Mouse (Mus musculus): ENCODE results near the gene Ppm1l. TPM values are rescaled to one million over a fixed set of nuclear protein-coding genes. Genes with fewer than 3 reads are reported as not detected.
A peak's percentile ranks its signal among the peaks of the same experiment; 100 is the strongest.
"Not testable (repeated sequence)": the region's sequence is repeated elsewhere in the genome, so short reads cannot be mapped to it uniquely, and the experiment has no call there.

Ppm1l gene
- total RNA-seq, 2 experiments from 2014 or later: 83.4 to 87.6 TPM

DNA sequence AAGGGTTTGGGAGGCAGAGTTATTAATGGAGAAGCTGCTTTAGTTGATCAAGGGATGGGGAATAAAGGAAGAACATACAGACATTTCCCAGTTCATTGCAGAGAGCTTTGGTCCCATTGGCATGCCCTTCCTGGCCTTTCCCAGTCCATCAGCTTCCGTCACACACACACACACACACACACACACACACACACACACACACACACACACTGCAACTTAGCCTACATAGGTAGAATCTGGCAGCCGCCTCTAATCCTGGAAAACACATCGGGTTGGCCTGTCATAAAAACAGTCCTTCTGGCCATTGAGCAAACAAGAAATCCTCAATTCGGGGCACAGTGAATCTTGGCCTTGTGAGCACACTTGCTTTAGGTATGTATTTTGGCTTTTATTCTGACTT lies 64.6 kb downstream of the Ppm1l start:
- no peak for DNase-seq (ENCODE audit: extremely low spot score in 1 of 2, low spot score in 2 of 2)
- TF ChIP-seq CTCF (IDR thresholded peaks at IDR 0.05): no peak
- intact Hi-C loops (cut with DNase I): no loop called here
- Histone ChIP-seq H3K4me3 (no peak overlapping the region), H3K27ac (no peak overlapping the region)

DNA sequence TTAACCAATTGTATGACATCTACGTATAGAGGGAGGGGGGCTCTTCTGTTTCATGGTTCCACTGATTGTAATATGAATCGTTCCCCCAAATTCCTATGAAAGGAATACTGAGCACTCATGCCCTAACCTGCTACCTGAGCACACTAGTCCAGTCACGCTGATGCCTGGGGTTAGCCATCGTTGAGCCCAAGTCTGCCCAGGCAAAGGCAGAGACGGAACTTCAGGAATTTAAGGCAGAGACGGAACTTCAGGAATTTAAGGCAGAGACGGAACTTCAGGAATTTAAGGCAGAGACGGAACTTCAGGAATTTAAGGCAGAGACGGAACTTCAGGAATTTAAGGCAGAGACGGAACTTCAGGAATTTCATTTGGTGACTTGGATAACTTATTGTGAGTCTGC lies 75.2 kb downstream of the Ppm1l start:
- intact Hi-C loops (cut with DNase I); DNase-seq (ENCODE audit: extremely low spot score in 1 of 2, low spot score in 2 of 2); H3K27ac ChIP-seq; H3K4me3 ChIP-seq: not testable (repeated sequence)

DNA sequence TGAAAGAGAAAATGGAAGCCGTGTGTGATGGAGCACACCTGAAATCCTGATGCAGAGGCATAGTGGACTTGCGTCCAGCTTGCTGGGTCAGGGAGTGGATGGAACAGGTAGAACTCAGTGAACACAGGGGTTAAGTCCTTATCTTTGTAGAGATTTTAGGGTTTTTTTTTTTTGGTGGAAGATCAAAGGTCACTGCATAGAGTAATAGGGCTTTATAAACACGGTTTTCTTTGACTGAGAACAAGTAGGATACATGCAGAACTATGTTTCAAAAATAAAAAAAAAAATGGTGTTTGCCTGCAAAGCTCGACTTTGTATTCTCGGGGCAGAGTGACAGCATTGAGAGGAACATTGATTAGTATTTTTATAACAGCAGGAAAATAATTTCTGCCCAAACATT lies 75.6 kb downstream of the Ppm1l start:
- Histone ChIP-seq H3K4me3 (no peak overlapping the region), H3K27ac (no peak overlapping the region)
- no peak for DNase-seq (ENCODE audit: extremely low spot score in 1 of 2, low spot score in 2 of 2)
- intact Hi-C loops (cut with DNase I): no loop called here
- no peak for TF ChIP-seq CTCF (IDR thresholded peaks at IDR 0.05)

DNA sequence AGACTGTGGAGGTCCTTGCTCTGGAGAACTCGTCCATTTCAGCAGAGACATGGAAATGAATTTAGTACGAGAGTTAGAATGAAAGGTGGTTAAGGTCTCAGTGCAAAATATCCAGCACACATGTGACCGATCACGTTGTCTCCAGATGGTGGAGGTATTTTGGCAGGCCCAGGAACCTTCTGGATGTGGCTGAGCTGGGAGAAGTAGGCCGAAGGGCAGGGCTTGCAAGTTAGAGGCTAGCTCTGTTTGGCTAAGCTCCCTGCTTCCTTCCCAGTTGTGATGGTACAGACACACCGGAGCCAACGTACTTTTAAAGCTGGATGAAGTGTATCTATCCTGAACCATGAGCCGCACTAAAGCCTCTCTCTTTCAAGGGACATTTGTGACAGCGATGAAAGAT lies 76.4 kb downstream of the Ppm1l start:
- intact Hi-C loops (cut with DNase I): no loop called here
- H3K27ac ChIP-seq: no peak overlapping the region
- no peak for TF ChIP-seq CTCF (IDR thresholded peaks at IDR 0.05)
- DNase-seq (ENCODE audit: extremely low spot score in 1 of 2, low spot score in 2 of 2): no peak
- H3K4me3 ChIP-seq: no peak overlapping the region

DNA sequence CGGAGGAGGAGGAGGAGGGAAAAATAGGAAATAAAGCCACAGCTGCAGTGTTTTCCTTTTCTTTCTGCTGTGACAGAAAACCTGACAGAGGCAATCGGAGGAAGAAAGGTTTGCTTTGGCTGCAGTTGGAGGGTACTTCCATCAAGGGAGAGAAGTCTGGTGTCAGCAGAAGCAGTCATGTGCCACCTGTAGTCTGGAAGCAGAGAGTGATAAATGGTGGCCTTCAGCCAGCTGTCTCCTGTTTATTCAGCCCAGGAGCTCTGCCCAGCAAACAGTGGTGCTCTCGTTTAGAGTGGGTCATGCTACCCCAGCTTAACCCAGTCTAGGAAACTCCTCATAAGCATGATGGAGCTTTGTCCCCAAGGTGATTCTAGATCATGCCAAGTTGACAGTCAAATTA lies 77.3 kb downstream of the Ppm1l start:
- Histone ChIP-seq H3K27ac (0 out of 2 replicates have a peak overlapping the region, but pooled peaks have one; percentile 8), H3K4me3 (no peak overlapping the region)
- no peak for DNase-seq (ENCODE audit: extremely low spot score in 1 of 2, low spot score in 2 of 2)
- no peak for TF ChIP-seq CTCF (IDR thresholded peaks at IDR 0.05)
- intact Hi-C loops (cut with DNase I): no loop called here

DNA sequence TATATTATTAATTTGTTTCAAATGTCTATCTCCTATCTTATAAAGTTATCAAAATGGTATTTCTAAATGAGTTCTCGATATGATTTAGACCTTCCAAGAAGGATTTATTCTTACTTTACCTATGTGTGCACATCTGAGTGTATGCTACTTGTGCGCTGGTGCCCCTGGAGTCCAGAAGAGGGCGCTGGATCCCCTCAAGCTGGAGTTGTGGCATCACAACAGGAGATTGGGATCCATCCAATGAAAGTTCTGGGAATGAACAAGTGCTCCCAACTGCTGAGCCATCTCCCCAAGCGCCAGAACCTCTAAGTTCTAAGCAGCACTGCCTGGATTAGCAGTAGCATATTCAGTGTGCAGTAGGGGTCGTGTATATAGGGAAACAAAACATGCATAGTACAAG lies 78.4 kb downstream of the Ppm1l start:
- Histone ChIP-seq H3K4me3 (no peak overlapping the region), H3K27ac (no peak overlapping the region)
- peak; percentile 6 for TF ChIP-seq CTCF (IDR thresholded peaks at IDR 0.05)
- no peak for DNase-seq (ENCODE audit: extremely low spot score in 1 of 2, low spot score in 2 of 2)
- intact Hi-C loops (cut with DNase I): no loop called here

DNA sequence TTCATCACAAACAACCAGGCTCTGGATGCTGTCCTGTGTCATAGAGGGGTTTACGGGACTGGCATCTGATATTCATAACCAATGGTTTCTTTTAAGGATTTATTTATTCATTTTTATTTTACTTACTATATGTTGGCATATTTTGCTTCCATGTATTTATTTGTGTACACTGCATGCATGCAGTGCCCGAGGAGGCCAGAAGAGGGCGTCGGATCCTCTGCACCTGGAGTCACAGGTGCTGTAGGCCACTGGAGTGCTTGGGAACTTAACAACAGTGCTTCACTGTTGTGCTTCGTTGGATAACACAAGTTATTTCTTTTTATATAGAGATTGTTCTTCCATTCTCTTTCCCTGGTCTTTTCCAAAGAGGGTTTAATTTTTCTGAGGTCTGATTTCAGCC lies 81.1 kb downstream of the Ppm1l start:
- DNase-seq (ENCODE audit: extremely low spot score in 1 of 2, low spot score in 2 of 2): no peak
- intact Hi-C loops (cut with DNase I): no loop called here
- Histone ChIP-seq H3K27ac (no peak overlapping the region), H3K4me3 (no peak overlapping the region)
- peak; percentile 38 for TF ChIP-seq CTCF (IDR thresholded peaks at IDR 0.05)

DNA sequence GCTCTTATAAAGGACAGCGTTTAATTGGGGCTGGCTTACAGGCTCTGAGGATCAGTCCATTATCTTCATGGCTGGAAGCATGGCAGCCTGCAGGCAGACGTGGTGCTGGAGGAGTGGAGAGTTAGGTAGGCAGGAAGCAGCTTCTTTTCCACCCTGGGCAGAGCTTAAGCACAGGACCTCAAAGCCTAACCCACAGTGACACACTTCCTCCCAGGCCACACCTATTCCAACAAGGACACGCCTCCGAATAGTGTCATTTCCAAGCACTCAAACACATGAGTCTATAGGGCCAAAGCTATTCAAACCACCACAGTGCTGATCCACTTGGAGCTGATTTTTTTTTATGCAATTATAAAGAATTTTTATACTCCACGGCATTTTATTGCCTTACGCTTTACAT lies 82.7 kb downstream of the Ppm1l start:
- H3K4me3 ChIP-seq: no peak overlapping the region
- intact Hi-C loops (cut with DNase I): no loop called here
- no peak for TF ChIP-seq CTCF (IDR thresholded peaks at IDR 0.05)
- H3K27ac ChIP-seq: no peak overlapping the region
- DNase-seq (ENCODE audit: extremely low spot score in 1 of 2, low spot score in 2 of 2): no peak

DNA sequence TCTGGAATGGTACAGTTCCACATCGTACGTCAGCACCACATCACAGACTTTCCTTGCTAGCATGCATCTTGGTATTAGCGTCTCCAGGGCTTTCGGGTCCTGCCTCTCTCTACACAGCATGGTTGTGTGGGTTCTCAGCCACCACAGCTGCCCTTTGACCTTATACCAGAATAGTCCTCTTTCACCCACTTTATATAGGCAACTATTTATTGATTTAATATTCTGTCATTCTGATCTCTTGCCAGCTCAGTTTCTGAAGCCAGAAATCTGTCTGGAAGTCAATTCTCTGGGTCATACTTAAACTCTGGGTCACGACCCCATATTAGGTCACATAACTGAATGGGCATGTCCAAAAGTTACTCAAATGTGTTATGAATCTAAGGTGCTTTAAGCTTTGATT lies 86.5 kb downstream of the Ppm1l start:
- DNase-seq (ENCODE audit: extremely low spot score in 1 of 2, low spot score in 2 of 2): no peak
- H3K27ac ChIP-seq: no peak overlapping the region
- intact Hi-C loops (cut with DNase I): no loop called here

DNA sequence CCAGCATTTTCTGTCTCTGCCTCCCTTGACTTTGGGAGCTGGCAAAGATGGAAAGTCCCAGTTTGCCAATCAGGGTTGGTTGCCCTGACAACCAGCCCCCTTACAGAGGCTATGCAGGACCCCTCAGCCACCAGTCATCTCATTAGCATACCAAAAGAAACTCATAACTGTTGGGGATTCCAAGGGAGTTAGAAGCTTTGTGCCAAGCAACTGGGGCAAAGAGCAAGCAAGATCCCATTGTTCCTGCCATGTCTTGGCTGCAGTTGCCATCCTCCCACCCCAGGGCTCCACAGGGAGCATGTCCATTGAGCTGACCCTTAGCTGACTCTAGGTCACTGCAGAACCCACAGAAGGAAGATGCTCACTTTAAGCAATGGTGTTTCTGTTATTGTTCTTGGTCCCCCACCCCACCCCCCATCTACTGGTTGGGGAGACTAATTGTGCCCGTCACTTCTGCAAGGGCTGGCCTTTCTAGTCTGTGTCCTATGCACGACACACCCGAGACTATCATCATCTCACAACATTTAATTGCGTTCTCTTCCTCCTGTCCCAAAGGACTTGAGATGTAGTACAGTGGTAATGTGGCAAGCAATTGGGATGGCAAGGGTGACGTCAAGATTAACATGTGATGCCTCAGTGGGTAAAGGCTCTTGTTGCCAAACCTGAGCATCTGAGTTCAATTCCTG lies 89.7 kb downstream of the Ppm1l start:
- no peak for DNase-seq (ENCODE audit: extremely low spot score in 1 of 2, low spot score in 2 of 2)
- H3K4me3 ChIP-seq: no peak overlapping the region
- TF ChIP-seq CTCF (IDR thresholded peaks at IDR 0.05): no peak
- H3K27ac ChIP-seq: no peak overlapping the region
- intact Hi-C loops (cut with DNase I): no loop called here

More for the DNA sequence above, 86.5 kb downstream of the Ppm1l start:
- TF ChIP-seq CTCF (IDR thresholded peaks at IDR 0.05): no peak
- no peak overlapping the region for H3K4me3 ChIP-seq

DNA sequence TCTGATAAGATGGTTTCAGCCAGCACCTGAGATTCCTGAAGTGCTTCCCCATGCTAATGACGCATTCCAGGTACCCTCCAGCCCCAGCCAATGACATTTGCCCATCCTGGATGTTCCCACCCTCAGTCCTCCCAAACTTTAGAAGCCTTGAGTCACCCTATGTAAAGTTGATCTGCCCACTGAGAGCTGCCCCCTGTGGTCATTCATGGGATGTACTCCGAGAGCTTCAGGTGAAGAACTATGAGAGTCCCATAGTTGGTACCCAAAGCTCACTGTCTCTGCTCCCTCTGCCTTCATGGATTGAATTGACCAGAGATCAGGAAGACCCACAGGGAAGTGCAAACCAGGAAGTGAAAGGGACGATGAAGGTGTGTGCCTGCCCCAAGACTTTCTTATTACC lies 91.4 kb downstream of the Ppm1l start:
- peak; percentile 10 for TF ChIP-seq CTCF (IDR thresholded peaks at IDR 0.05)
- H3K4me3 ChIP-seq: no peak overlapping the region

DNA sequence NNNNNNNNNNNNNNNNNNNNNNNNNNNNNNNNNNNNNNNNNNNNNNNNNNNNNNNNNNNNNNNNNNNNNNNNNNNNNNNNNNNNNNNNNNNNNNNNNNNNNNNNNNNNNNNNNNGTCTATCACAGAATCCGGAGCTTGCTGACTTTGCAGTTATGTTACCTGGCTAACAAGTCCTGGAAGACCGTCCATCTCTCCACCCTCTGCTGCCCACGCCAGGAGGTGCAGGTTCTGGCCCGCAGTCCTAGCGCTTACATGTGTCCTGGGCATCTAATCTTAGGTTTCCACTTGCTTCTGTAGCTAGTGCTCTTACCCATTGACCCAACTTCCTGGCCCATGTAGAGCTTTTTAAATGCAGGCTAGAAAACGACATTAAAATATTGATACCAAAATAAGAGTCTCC lies 99.5 kb downstream of the Ppm1l start:
- no peak overlapping the region for H3K4me3 ChIP-seq
- H3K27ac ChIP-seq: no peak overlapping the region
- intact Hi-C loops (cut with DNase I): no loop called here
- no peak for DNase-seq (ENCODE audit: extremely low spot score in 1 of 2, low spot score in 2 of 2)
- no peak for TF ChIP-seq CTCF (IDR thresholded peaks at IDR 0.05)

More for the DNA sequence above, 91.4 kb downstream of the Ppm1l start:
- DNase-seq (ENCODE audit: extremely low spot score in 1 of 2, low spot score in 2 of 2): no peak
- intact Hi-C loops (cut with DNase I): no loop called here
- H3K27ac ChIP-seq: no peak overlapping the region

DNA sequence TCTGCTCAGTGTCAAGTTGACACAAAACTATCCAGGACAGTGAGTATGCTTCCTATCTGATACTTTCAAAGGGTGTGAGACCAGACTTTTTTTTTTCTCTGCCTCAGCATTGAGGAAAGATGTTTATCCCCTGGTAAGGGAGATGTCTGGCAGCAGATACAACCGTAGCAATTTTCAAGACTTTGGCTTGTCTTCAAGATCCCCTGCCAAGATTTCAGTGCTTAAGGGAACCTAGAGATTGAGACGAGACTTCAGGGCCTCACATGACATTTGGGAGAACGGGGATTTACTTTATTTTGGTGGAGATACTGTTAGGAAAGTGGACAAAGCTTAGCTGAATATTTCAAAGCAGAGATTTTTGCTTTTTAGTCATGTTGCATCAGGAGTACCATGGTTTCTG lies 106.1 kb downstream of the Ppm1l start:
- Histone ChIP-seq H3K4me3 (no peak overlapping the region), H3K27ac (no peak overlapping the region)
- TF ChIP-seq CTCF (IDR thresholded peaks at IDR 0.05): no peak
- no peak for DNase-seq (ENCODE audit: extremely low spot score in 1 of 2, low spot score in 2 of 2)
- intact Hi-C loops (cut with DNase I): no loop called here
